Mouse (Mus musculus) midbrain, embryonic 14.5 days (tissue): Measurements from ENCODE around the gene Gm42372. TPM values are rescaled to one million over a fixed set of nuclear protein-coding genes. Genes with fewer than 3 reads are reported as not detected.

Experiments
- ATAC-seq: fragments of 200-750 bp; cut with Nextera tagmentation; 2 replicates; pipeline ENCODE4 v1.8.0; 2017; ENCODE audit warnings: moderate number of reproducible peaks, moderate library complexity; ENCODE audit not compliant: low FRiP score, low TSS enrichment
- DNase-seq: peaks from one replicate; pipeline ENCODE4 v3.0.0-alpha.2; 2015
- H3K27ac ChIP-seq: fragments of 300-500 bp; sonication (generic); replicated peaks from 2 replicates; pipeline ENCODE4 v1.5.1; 2014; ENCODE audit warnings: mild to moderate bottlenecking, low read depth, low read length, moderate library complexity
- H3K27me3 ChIP-seq: fragments of 300-500 bp; sonication (generic); 2 replicates; pipeline ENCODE4 v1.6.1; 2014; ENCODE audit warnings: low read length, control low read depth, mixed read lengths; ENCODE audit not compliant: control insufficient read depth, insufficient read depth
- H3K36me3 ChIP-seq: fragments of 300-500 bp; sonication (generic); 2 replicates; pipeline ENCODE4 v1.6.1; 2014; ENCODE audit warnings: low read length, control low read depth; ENCODE audit not compliant: control insufficient read depth, insufficient read depth
- H3K4me1 ChIP-seq: fragments of 300-500 bp; sonication (generic); 2 replicates; pipeline ENCODE4 v1.6.1; 2014; ENCODE audit warnings: mild to moderate bottlenecking, antibody characterized with exemption, low read length, control low read depth; ENCODE audit not compliant: control insufficient read depth, insufficient read depth
- H3K4me2 ChIP-seq: fragments of 300-500 bp; sonication (generic); 2 replicates; pipeline ENCODE4 v1.6.1; 2014; ENCODE audit warnings: mild to moderate bottlenecking, low read length, moderate library complexity
- H3K4me3 ChIP-seq: fragments of 300-500 bp; sonication (generic); replicated peaks from 2 replicates; pipeline ENCODE4 v1.5.1; 2014; ENCODE audit warnings: low read depth, low read length
- H3K9ac ChIP-seq: fragments of 300-500 bp; sonication (generic); replicated peaks from 2 replicates; pipeline ENCODE4 v1.6.1; 2014; ENCODE audit warnings: mild to moderate bottlenecking, low read length, moderate library complexity
- H3K9me3 ChIP-seq: fragments of 300-500 bp; sonication (generic); 2 replicates; pipeline ENCODE4 v1.6.1; 2016; ENCODE audit warnings: low read length, control low read depth, mixed read lengths; ENCODE audit not compliant: control insufficient read depth
- WGBS: fragments of 180-500 bp; shearing (Covaris S2); extraction: QIAGEN DNeasy Blood & Tissue Kit; methylation state at CpG from one replicate; pipeline ENCODE4 v1.1.7; 2014; 5-methylcytosine and 5-hydroxymethylcytosine counted together
- polyA plus RNA-seq: library from polyadenylated mRNA; unstranded; fragments of >200 nt; fragmentation: Nextera tagmentation; extraction: Ambion mirVana; gene quantifications from 2 replicates; pipeline ENCODE4 v1.2.1, GENCODE M21; 2014

Gene Gm42372
- polyA plus RNA-seq, 1 experiment from 2014 or later, result 6.4 TPM

- DNase-seq (no peak), ATAC-seq (no peak)
- Histone ChIP-seq H3K27ac (peak overlapping the region; percentile 87; the same call in 1 of the 2 replicates), H3K4me3 (no peak overlapping the region), H3K27me3 (no peaks in the 10 kb centered on the region), H3K36me3 (no peaks in the 10 kb centered on the region), H3K9ac (no peak overlapping the region), H3K4me1 (peaks cover 43% of the 10 kb centered on the region), H3K4me2 (no peak overlapping the region), H3K9me3 (no peaks in the 10 kb centered on the region)
- 72% methylated on average over 4 of the region's 4 CpGs for WGBS
Observed at GRCm38 (mm10) chr7:16955712-16956111, 27.2 kb upstream of the Gm42372 start.

GRCm38 (mm10) chr7:16956410-16957265, 26.2 kb upstream of the Gm42372 start:
- Histone ChIP-seq H3K4me1 (peaks cover 52% of the 10 kb centered on the region), H3K9ac (no peak overlapping the region), H3K4me2 (peak overlapping the region; percentile 29), H3K9me3 (no peaks in the 10 kb centered on the region), H3K36me3 (no peaks in the 10 kb centered on the region), H3K27ac (peak overlapping the region; percentile 87), H3K27me3 (no peaks in the 10 kb centered on the region), H3K4me3 (no peak overlapping the region; the same call in 1 of the 2 replicates)
- peak; percentile 89 for DNase-seq
- no peak for ATAC-seq
- WGBS, result 25% methylated on average over 15 of the region's 15 CpGs

GRCm38 (mm10) chr7:16959539-16960187, 23.2 kb upstream of the Gm42372 start, which contains the start of gene Pnmal1:
Pnmal1 (plus strand) TSS chr7:16959679.
- Histone ChIP-seq H3K27me3 (no peaks in the 10 kb centered on the region), H3K4me2 (peak within 1 kb of the TSS; percentile 79), H3K4me1 (peaks cover 55% of the 10 kb centered on the region), H3K4me3 (peak within 1 kb of the TSS; percentile 44), H3K9me3 (no peaks in the 10 kb centered on the region), H3K9ac (peak within 1 kb of the TSS; percentile 56), H3K36me3 (0 out of 2 replicates have a peak, but pooled peaks cover 8% of the 10 kb centered on the region), H3K27ac (peak within 1 kb of the TSS; percentile 95)
- WGBS, result 1% methylated on average over 17 of the region's 17 CpGs
- peak; percentile 94 for ATAC-seq
- DNase-seq, result peak; percentile 98

GRCm38 (mm10) chr7:16961678-16962077, 21.2 kb upstream of the Gm42372 start:
- no peak overlapping the region for H3K4me3 ChIP-seq
- H3K4me2 ChIP-seq, result peak overlapping the region; percentile 79
- H3K9me3 ChIP-seq, result no peaks in the 10 kb centered on the region
- ATAC-seq (no peak), DNase-seq (no peak)
- 83% methylated on average over 5 of the region's 5 CpGs for WGBS
- peaks cover 50% of the 10 kb centered on the region for H3K4me1 ChIP-seq
- H3K27me3 ChIP-seq, result no peaks in the 10 kb centered on the region
- H3K9ac ChIP-seq, result no peak overlapping the region
- H3K36me3 ChIP-seq, result 0 out of 2 replicates have a peak, but pooled peaks cover 8% of the 10 kb centered on the region
- H3K27ac ChIP-seq, result no peak overlapping the region

GRCm38 (mm10) chr7:16968414-16968813, 14.5 kb upstream of the Gm42372 start:
- H3K9me3 ChIP-seq, result no peaks in the 10 kb centered on the region
- no peaks in the 10 kb centered on the region for H3K27me3 ChIP-seq
- no peaks in the 10 kb centered on the region for H3K4me1 ChIP-seq
- H3K36me3 ChIP-seq, result 0 out of 2 replicates have a peak, but pooled peaks cover 2% of the 10 kb centered on the region
- H3K4me3 ChIP-seq, result no peak overlapping the region
- ATAC-seq (no peak), DNase-seq (no peak)
- H3K9ac ChIP-seq, result no peak overlapping the region
- no peak overlapping the region for H3K4me2 ChIP-seq
- no peak overlapping the region for H3K27ac ChIP-seq
- 91% methylated on average over 6 of the region's 6 CpGs for WGBS

GRCm38 (mm10) chr7:16971160-16971559, 11.7 kb upstream of the Gm42372 start:
- Histone ChIP-seq H3K36me3 (no peaks in the 10 kb centered on the region), H3K27me3 (no peaks in the 10 kb centered on the region), H3K4me1 (no peaks in the 10 kb centered on the region), H3K4me2 (no peak overlapping the region), H3K27ac (no peak overlapping the region), H3K4me3 (no peak overlapping the region), H3K9me3 (no peaks in the 10 kb centered on the region), H3K9ac (no peak overlapping the region)
- WGBS, result 88% methylated on average over 3 of the region's 3 CpGs
- ATAC-seq (no peak), DNase-seq (no peak)

- DNase-seq, result no peak
- H3K27ac ChIP-seq, result no peak overlapping the region
- H3K9ac ChIP-seq, result no peak overlapping the region
- H3K9me3 ChIP-seq, result no peaks in the 10 kb centered on the region
- no peak overlapping the region for H3K4me3 ChIP-seq
- no peaks in the 10 kb centered on the region for H3K4me1 ChIP-seq
- ATAC-seq, result no peak
- H3K27me3 ChIP-seq, result no peaks in the 10 kb centered on the region
- WGBS, result 69% methylated on average over 6 of the region's 6 CpGs
- H3K36me3 ChIP-seq, result no peaks in the 10 kb centered on the region
- no peak overlapping the region for H3K4me2 ChIP-seq
Observed at GRCm38 (mm10) chr7:16974018-16974417, 8.9 kb upstream of the Gm42372 start.

- no peaks in the 10 kb centered on the region for H3K27me3 ChIP-seq
- H3K4me2 ChIP-seq, result no peak overlapping the region
- H3K9ac ChIP-seq, result no peak overlapping the region
- 56% methylated on average over 8 of the region's 8 CpGs for WGBS
- no peak overlapping the region for H3K27ac ChIP-seq
- no peaks in the 10 kb centered on the region for H3K9me3 ChIP-seq
- DNase-seq, result no peak
- no peak for ATAC-seq
- no peaks in the 10 kb centered on the region for H3K36me3 ChIP-seq
- H3K4me1 ChIP-seq, result 0 out of 2 replicates have a peak, but pooled peaks cover 4% of the 10 kb centered on the region
- H3K4me3 ChIP-seq, result no peak overlapping the region
Observed at GRCm38 (mm10) chr7:16976298-16976697, 6.6 kb upstream of the Gm42372 start.
